Mouse (Mus musculus) right cerebral cortex, postnatal 14 days (tissue): ENCODE data around the gene Nipa1.
A peak's percentile ranks its signal among the peaks of the same experiment; 100 is the strongest.
"Not testable (repeated sequence)": the region's sequence is repeated elsewhere in the genome, so short reads cannot be mapped to it uniquely, and the experiment has no call there.

Experiments used
- DNase-seq: peaks from one replicate; pipeline ENCODE4 v3.0.0; 2022

Gene Nipa1

DNA sequence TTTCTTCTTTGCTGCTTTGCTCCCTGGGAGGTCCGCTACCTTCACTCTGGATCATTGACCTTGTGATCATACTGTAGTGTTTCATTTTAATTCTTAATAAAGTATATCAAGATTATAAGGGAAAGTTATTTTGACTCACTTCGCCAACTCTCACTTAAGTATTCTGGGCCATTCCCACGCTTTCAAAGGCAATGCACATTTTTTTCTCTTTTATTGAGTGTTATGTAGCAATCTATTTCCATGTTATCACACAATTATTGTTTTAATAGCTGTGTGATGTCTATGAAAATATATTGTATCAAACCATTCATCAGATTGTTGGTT lies at the start of gene Nipa1:
TSS of gene Nipa1 (minus strand) at position 25 of the 324 bp plus-strand sequence.
- no peak for DNase-seq

DNA sequence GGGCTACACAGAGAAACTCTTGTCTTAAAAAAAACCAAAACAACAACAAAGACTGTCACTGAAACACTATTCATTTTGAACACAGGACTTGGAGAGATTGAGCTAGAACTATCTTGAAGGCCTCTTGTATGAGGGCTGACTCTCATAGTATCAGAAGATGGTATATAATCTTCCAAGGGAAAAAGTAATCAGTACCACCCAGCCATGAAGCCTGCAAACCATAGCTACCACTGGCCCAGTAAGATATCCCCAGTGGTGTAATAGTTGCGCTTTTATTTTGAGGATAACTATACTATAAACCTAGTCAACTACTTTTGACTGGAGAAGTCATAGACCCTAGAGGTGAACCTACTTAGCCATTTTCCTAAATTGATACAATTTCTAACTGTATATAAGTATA lies 46.9 kb upstream of the Nipa1 start:
- DNase-seq = no peak

DNA sequence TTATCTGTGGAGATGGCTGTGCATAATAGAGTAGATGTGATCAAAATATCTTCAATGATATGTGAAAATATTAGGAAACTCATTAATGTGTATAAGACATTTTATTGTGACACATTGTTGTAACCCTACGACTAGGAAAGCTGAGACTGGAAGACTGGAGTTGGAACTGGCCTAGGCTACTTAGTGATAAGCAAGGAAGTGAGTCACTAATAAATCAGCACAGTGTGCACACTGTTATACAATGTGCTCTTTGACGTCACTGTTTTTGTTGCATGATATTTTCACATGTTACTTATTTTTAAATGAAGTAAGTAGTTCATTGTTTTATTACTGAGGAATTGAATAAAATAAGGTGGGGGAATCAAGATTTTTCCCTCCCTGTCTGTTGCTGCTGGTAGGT lies 46.4 kb upstream of the Nipa1 start:
- DNase-seq = no peak

DNA sequence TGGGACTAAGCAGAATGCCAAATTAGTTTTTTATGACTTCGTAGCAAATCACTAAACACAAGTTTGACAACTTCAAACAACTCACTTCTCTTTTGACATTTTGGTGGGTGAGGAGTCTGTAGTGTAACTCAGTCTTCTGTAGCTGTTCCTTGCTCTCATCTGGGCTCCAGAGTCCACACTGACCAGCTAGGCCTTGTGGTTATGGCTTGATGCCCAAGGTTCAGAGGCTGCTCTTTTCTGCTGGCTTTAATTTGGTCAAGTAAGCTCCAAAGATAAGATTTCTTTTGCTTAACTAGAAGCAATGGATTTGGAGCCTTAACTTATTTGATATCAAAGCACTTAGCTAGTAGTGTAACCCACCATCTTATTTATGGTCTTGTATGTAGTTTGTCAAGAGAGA lies 45.1 kb upstream of the Nipa1 start:
- DNase-seq = no peak

DNA sequence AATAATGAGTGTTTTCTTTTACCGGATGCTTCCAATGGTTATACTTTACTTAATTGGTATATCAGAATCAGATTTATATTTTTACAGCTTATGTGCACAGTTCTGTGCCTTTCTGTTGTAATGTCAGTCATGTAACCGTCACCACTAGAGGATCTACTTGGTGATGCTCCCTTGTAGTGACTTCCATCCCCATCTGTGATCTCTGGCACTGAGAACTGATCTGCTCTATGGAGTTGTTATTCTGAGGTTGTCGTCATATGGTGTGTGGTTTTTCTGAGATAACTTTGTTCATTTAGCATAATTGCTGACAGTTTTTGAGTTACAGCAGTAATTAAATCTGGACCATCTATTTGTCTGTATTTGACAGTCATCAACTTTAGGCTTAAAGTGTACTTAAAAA lies 35.6 kb upstream of the Nipa1 start:
- no peak for DNase-seq

DNA sequence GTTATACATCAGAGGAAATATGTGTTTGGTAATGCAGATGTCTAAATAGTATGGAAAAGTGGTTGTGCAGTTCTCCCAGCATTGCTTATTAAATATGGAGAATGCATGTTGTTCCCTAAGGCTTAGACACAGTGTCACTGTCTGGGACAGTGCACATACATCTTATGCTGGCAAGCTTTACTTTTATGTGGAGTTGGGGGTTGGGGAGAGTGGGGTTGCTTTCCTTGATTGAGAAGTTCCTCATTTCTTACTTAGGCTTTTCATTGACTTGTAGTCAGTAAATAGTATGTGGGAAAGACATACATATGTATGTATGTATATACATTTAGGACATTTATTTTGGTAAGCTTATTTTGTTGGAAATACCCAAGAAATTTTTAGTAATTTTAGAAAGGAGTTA lies 33.2 kb upstream of the Nipa1 start:
- no peak for DNase-seq

DNA sequence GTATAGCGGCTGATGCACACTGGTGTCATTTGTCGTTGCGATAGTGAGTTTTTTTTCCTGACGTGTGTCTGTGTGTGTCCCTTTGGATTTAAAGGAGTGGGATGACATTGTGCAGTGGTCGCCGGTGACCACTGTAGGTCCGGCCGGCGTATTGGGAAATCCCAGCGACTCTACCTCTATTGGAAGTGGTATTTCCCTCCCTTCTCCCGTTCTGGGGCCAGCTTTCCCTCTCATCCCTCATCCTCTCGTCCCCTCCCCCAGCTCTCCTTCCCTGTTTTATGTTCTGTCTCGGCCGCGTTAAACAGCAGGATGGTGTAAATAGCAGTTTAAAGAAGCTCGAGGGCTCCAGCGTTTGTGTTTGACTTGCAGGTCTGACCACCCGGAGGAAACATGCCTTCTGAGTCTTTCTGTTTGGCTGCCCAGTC lies 30.7 kb upstream of the Nipa1 start:
- peak; percentile 22 for DNase-seq

DNA sequence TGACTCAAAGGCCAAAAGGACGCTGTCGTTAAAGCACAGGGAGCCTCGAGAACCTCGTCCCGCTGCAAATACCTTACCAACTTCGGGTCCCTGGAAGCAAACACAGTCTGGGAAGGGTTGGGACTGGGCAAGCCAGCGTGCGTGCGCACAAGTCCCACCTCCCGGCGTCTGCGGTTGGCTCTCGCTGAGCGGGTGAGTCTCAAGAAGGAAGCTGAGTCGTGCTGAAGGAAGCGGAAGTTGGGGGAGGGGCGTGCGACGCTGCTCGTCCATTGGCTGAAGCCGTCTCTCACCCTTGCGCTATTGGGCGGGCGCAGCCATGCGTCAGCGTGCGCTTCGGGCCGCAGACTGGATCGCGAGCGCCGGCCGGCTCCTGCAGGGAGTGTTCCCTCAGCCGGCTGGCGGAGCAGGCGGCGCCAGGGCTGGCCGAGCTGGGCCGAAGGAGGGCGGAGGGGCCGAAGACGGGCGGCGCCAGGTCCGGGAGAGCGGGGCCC lies 30.1 kb upstream of the Nipa1 start, which contains the start of gene Herc2:
TSS of gene Herc2 (plus strand) at position 366 of the 491 bp plus-strand sequence.
- peak; percentile 100 for DNase-seq

DNA sequence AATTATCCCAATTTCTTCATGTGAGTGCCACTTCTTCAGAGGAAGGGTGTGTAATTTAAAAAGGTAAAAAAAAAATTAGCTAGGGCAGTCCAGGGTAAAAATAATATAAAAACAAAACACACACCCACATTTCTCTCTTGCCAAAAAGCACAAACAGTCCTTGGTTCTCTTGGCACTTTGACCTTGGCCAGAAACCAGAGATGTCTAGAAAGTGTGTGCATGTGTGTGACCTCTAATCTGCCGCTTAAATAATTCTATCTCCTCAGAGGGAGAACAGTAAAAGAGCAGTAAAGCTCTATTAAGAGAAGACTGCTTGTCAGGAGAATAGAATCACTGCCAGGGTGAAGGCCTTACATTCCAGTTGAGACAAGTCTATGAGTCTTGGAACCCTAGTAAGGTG lies 27.4 kb upstream of the Nipa1 start:
- no peak for DNase-seq

DNA sequence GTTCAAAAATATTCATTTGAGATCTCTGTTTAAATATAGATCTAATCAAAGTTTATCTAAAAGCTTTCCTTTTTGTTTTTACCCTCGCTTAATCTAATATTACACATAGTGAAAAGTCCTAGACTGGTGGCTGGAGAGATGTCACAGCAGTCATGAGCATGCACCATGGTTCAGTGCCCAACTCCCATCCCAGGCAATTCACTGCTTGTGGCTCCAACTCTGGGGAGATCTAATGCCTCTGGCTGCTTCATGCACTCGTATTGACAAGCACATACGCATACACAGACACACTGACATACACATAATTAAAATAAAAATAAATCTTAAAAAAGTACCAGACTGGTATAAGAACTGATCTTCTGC lies 24.5 kb upstream of the Nipa1 start:
- DNase-seq = no peak

DNA sequence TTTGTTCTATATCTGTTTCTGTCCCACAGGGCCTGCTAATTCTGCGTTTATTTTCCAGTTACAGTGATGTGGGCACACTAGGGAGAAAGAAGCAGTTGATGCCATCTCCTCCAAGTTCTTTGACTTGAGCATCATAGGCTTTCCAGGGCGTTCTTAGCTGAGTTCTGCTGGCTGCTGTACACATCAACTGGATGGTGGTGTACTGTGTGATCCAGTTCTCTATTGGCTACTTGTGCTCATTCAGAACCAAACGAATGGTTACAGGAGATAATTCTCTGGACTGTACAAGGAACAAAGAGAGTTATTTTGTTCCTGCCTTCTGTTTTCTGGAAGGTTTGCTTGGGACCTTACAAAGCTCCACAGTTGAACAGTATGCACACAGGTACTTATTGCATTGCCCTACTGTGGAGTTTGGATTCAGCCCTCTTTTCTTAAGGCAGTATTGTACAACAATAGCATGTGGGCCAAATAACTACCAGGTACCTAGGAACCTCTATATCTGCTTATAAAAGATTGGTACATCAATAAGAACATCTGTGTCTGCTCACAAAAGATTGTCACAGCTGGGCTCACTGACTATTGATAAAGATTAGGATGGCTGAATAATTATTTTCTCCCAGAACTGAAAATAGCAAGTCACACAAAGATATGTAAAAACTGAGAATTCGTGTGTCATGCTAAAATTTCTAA lies 24.0 kb upstream of the Nipa1 start:
- DNase-seq = no peak

DNA sequence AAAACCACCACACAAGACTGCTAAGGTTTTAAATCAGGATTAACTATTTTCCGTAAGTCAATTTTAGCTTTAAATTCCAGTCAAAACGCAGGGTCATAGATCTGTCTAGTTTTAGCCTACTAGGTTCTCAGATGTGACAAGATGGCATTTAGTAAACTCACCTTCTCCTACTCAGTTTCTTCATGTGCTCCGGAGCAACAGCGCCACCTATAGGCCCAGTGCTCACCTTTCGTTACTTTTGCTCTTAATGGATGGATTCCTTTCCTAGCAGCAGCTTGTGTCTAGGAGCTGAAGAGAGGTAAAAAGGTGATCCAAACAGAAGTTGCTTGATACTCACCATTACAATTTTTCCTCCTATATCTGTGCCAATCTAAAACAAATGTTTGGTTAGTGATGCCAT lies 22.6 kb upstream of the Nipa1 start:
- DNase-seq = peak; percentile 89

DNA sequence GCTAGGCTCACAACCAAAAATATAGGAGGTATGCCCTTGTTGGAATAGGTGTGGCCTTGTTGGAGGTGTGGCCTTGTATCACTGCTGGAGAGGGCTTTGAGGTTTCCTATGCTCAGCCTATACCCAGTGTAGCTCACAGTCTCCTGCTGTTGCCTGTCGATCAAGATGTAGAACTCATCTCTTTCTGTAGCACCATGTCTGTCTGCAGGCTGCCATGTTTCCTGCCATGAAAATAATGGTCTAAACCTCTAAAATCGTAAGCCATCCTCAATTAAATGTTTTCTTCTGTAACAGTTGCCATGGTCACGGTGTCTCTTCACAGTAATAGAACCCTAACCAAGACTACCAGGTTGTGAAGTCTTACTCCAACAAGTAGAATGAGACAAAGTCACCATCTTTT lies 3.8 kb upstream of the Nipa1 start:
- no peak for DNase-seq

DNA sequence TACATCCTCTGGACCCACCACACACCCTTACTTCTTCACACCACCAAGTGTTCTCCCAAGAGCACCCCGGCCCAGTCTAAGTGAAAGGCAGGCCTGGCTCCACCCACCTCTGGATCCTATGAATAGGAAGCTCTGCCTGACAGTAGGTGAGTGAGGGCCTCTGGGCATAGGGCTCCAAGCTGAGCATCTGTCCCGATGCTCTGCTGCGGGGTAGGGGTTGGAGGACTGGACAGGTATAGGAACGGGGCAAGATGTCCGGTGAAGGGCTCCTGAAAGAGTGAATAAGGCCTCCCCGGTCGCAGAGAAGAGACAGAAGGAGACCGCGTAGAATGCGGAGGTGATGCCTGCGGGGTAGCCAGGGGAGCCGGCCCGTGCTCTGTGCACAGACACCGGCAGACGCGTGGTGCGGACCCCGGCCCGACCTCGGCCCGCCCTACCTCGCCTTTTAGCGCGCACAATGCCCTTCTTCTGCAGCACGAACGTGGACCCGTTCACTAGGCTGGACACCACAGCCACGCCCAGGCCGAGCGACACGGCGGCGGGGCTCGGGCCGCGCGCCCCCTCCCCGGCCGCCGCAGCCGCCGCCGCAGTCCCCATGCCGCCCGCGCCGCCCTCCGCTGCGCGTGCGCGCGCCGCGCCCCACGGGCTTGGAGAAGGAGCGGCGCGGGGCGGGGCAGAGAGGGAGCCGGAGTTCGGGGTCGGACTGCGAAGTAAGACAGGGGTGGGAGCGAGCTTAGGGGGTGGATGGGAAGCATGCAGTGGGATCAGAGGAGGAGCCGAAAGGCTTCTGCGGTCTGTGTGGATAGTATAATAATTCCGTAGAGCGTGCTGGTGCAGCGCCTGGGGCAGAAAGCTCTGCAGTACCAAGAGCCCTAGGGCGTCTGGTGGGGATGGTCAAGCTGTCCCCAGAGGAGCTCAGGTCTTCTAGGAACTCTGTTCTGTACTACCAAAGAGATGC lies 503 bp downstream of the Nipa1 start:
- peak; percentile 64 for DNase-seq

DNA sequence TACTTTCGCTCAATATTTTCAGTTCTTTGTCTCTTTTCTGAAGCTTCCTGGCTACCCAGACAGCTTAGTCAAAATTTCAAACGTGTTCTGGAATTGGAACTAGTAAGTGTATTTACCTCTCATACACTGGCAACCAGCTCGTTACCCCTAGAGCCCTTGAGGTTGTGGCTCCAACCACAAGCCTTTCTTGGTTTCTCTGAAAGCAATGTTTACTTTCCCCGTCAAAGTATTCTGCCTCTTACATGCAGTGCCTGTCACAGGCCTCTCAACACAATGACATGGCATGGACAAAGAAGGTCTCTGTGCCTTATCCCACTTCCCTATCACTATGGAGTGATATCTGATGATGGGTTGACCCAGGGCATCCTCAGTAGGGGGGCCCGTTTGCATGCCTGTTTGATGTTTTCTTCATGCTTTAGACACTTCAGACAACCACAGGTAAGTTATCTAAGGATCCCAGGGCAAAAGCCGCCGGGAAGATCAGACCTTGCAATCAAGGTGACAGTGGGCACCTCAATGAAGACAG lies 1.2 kb downstream of the Nipa1 start:
- no peak for DNase-seq

DNA sequence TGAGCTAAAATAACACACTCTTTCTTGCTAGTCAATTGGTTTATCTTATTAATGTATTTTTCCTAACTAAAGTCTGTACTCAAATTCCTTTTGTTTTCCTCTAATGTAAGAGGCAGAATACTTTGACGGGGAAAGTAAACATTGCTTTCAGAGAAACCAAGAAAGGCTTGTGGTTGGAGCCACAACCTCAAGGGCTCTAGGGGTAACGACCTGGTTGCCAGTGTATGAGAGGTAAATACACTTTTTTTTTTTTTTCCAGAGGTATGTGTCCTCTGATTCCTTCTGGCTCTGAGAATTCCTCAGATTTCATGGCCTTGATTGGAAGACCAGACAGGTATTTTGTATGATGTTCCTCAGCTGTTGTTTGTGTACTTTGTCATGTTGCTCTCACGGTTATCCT lies 2.0 kb downstream of the Nipa1 start:
- no peak for DNase-seq

DNA sequence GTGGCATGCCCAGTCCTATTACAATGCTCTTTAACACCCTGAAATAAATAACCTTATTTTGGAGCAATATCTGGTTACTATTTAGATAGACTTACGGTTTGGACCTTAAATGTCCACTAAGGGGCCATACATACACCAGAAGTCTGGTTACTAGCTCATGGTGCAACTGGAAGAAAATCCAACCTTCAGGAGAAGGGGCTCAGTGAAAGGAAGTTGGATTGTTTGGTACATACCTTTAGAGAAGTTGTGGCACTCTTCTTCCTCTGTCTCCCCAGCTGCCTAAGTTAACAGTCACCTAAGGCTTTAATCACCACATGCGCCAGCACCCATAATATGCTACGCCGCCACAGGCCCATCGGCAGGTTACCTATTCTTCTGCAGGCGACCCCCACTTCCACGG lies 3.9 kb downstream of the Nipa1 start:
- DNase-seq = no peak

DNA sequence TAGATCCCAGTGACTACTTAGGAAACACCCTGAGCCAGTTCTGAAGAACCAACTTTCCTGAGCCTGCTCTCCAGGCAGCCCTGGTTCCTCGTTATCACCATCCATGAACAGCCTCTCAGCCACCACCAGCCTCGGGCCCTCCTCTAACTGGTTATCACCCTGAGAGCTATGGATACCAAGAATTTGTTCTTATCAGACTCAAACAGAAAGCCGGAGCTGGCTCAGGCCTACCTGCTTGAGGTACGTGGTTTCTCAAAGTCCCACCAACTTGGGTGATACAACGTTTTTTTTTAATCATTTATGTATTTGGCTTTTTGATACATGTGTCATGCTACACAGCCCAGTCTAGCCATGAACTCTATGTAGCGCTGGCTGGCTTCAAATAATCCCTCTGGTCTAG lies 4.6 kb downstream of the Nipa1 start:
- DNase-seq = no peak

DNA sequence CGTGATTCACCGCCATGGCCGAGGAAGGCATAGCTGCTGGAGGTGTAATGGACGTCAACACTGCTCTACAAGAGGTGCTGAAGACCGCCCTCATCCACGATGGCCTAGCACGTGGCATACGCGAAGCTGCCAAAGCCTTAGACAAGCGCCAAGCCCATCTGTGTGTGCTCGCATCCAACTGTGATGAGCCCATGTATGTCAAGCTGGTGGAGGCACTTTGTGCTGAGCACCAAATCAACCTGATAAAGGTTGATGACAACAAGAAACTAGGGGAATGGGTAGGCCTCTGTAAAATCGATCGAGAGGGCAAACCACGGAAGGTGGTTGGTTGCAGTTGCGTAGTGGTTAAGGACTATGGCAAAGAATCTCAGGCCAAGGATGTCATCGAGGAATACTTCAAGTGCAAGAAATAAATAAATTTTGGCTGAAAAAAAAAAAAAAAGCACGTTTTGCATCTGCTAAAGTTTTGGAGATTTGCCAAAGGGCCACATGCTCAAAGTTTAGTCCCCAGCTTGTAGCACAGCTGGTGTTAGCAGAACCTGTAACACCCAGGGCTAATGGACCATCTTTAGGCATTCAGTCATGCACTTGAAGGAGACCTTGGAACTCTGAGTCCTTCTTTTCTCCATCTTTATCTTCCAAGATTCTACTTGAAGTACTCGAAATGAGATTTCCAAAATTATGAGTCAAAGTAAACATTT lies 5.6 kb downstream of the Nipa1 start:
- not testable (repeated sequence) for DNase-seq

DNA sequence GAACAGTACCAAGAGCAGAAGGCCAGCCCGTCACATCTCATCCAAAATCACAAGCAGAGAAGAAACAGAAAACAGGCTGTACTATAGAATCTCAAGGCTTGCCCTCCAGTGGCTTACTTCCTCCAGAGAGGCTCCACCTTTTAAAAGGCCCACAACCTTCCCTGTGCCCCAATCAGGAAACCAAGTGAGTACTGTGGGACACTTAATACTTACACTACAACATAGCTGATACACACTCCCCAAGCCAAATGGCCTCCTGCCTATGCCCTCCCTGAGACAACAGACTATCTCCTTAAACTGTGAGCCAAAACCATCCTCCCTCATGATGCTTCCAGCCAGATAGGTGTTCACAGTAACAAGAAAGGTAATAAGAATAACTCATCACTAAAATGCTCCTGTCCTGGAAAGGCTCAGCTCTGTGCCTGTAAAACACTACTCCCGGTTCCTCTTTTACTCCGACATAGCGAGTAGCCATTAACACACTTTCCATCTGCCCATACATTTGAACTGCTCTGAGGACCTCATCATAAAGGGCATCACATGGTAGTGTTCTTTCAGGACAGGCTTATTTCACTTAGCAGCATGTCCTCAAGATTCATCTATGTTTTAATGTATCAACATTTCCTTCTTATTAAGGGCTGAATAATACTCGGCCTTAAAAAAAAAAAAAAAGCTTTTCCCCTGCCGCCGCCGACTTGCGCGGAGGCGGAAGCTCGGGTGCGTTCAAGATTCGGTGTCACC lies 6.3 kb downstream of the Nipa1 start:
- no peak for DNase-seq

DNA sequence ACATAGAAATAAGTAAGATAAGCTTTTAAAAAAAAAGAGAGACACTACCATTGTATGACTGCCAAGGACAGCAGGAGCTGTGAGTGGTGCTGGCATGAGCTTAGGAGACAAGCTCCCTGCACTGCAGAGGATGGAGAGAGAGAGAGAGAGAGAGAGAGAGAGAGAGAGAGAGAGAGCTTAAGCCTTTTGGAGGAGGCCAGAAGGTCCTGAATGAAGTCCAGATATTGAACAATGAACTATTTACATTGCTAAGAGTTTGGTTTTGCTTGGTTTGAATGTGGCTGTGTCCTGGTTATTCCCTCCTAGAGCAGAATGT lies 8.8 kb downstream of the Nipa1 start:
- no peak for DNase-seq

DNA sequence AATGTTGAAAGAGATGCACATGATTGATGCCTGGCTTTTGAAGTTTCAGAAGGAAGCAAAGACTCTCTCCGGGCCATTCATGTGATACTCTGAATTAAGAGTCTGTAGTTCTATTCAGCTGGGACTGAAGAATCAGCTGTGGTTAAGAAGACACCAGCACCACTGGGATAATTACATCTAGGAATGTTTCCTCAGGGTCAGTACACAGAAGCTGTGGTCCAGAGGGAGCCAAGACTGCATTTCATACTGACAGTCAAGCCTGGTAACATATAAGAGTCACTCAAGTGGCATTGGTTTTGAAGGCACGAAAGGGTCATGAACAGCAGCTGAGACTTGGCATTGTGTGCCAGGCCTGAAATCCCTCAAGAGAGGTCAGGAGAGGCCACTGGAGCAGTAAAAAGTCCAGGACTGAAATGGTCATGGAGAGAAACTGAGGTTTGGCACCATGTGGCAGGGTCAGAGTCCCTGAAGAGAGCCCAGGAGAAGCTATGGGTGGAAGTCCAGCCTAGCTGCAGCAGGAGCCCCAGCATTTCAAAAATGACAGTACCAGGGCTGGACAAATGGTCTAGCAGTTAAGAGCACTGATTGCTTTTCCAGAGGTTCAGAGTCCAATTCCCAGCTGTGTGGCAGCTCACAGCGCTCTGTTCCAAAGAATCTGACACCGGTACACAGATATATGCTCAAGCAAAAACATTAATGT lies 9.3 kb downstream of the Nipa1 start:
- no peak for DNase-seq
